Mouse (Mus musculus) ES-Bruce4 (cell line): ENCODE results near the gene Prss8. TPM values are rescaled to one million over a fixed set of nuclear protein-coding genes. Genes with fewer than 3 reads are reported as not detected.

Experiments
- H3K27ac ChIP-seq: 2 replicates; pipeline ENCODE4 v1.5.1; 2012; ENCODE audit warnings: low read length, inconsistent platforms; ENCODE audit not compliant: insufficient read depth
- H3K27me3 ChIP-seq: 2 replicates; pipeline ENCODE4 v1.6.1; 2012; ENCODE audit warnings: mild to moderate bottlenecking, low read length, inconsistent platforms; ENCODE audit not compliant: control insufficient read depth, poor library complexity, insufficient read depth, severe bottlenecking
- H3K36me3 ChIP-seq: 2 replicates; pipeline ENCODE4 v1.6.1; 2012; ENCODE audit warnings: inconsistent platforms, mild to moderate bottlenecking, low read length, moderate library complexity; ENCODE audit not compliant: control insufficient read depth, poor library complexity, insufficient read depth, severe bottlenecking
- H3K4me1 ChIP-seq: one replicate; pipeline ENCODE4 v1.8.1; 2011; ENCODE audit warnings: low read length; ENCODE audit not compliant: control insufficient read depth, insufficient read depth
- H3K4me3 ChIP-seq: 2 replicates; pipeline ENCODE4 v1.5.1; 2011; ENCODE audit warnings: low read depth, mild to moderate bottlenecking, low read length
- H3K9ac ChIP-seq: 2 replicates; pipeline ENCODE4 v1.6.1; 2012; ENCODE audit warnings: low read depth, mild to moderate bottlenecking, inconsistent platforms; ENCODE audit not compliant: poor library complexity, severe bottlenecking
- H3K9me3 ChIP-seq: replicated peaks from 2 replicates; pipeline ENCODE4 v1.6.1; 2012; ENCODE audit warnings: mild to moderate bottlenecking, low read length, inconsistent platforms; ENCODE audit not compliant: control insufficient read depth, poor library complexity, insufficient read depth, severe bottlenecking
- CTCF ChIP-seq: IDR thresholded peaks from one replicate; pipeline ENCODE4 v1.8.1; 2011; ENCODE audit warnings: low read depth, low read length
- EP300 ChIP-seq: IDR thresholded peaks from 2 replicates; pipeline ENCODE4 v1.6.1; 2011; ENCODE audit warnings: low read depth, low read length; ENCODE audit not compliant: insufficient read depth
- POLR2A ChIP-seq: IDR thresholded peaks from one replicate; pipeline ENCODE4 v1.8.1; 2011; ENCODE audit warnings: low read length; ENCODE audit not compliant: insufficient read depth
- polyA plus RNA-seq: library from polyadenylated mRNA; stranded (reverse); fragments of >200 nt; gene quantifications from 2 replicates; pipeline ENCODE4 v1.2.4, GENCODE M21; 2011; ENCODE audit warnings: low read depth; ENCODE audit not compliant: missing spikeins, insufficient read depth, insufficient read length

The Prss8 gene
- polyA plus RNA-seq, 1 experiment, result 73.0 TPM

DNA sequence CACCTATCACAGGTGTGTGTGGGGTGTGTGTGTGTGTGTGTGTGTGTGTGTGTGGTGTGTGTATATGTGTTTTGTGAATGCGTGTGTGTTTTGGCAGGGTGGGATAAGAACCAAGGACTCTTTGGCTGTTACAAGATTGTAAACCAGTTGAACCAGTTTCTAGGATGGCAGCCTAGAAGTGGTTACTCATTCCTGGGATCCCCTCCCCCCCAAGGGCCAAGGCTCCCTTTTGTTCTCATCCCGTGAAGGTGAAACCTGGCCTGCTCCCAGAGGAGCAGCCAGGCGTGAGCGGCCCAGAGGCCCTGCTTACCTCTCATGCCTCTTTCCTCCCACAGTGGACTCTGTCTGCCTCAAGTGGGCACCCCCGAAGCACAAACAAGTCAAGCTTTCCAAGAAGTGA, 4.7 kb downstream of the Prss8 start:
- no peak overlapping the region for H3K4me3 ChIP-seq
- peak overlapping the region; percentile 41 for H3K27ac ChIP-seq
- no peak overlapping the region for H3K9ac ChIP-seq
- H3K4me1 ChIP-seq, result peaks cover 4% of the 10 kb centered on the region
- no peaks in the 10 kb centered on the region for H3K27me3 ChIP-seq
- H3K9me3 ChIP-seq, result no peaks in the 10 kb centered on the region
- TF ChIP-seq POLR2A (no peak), CTCF (no peak), EP300 (0 out of 2 replicates have a peak, but pooled peaks have one; percentile 59)
- H3K36me3 ChIP-seq, result peaks cover 16% of the 10 kb centered on the region

GRCm38 (mm10) chr7:127923714-127924113, 6.2 kb downstream of the Prss8 start:
- no peak overlapping the region for H3K9ac ChIP-seq
- TF ChIP-seq EP300 (no peak), CTCF (no peak), POLR2A (no peak)
- no peak overlapping the region for H3K4me3 ChIP-seq
- H3K27me3 ChIP-seq, result no peaks in the 10 kb centered on the region
- H3K4me1 ChIP-seq, result peaks cover 4% of the 10 kb centered on the region
- H3K36me3 ChIP-seq, result peaks cover 16% of the 10 kb centered on the region
- H3K9me3 ChIP-seq, result no peaks in the 10 kb centered on the region
- peak overlapping the region; percentile 28; the same call in 1 of the 2 replicates for H3K27ac ChIP-seq

DNA sequence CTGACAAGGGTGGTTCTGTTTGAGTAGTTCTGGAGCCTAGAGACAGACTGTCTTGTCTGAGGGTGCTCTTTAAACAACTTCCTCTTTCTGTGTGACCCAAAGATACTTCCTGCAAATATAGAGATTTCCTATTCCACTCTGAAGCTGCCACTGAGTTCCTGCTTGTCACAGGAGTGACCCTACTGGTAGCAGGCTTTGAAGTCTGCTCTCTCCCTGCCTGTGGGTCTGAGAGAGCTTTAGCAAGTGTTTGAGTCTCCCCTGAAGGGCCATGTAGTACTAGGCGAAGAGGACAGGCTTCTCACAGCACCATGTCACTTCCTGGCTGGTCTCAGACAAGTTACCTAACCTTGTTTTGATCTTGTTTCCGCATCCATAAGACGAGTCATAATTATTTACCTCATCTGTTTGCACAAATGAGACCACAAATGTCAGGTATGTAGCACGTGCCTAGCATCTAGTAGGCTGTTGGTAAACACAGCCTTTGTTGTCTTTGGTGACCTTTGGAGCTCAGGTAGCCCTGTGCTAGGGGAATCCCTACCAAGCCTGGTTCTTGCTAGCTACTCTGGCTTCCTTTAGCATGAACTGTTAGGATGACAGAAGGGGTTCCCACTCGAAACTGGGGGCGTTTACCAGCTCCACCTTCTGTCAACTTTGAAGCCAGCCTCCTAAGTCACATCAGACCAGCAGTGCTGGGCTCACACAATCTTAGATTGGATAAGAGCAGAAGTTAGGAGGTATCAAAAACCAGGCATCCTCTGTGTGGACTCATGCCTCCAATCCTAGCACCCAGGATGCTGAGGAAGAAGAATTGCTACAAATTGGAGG, 7.2 kb downstream of the Prss8 start:
- no peaks in the 10 kb centered on the region for H3K27me3 ChIP-seq
- TF ChIP-seq POLR2A, result no peak
- TF ChIP-seq CTCF, result no peak
- no peak for TF ChIP-seq EP300
- H3K27ac ChIP-seq, result no peak overlapping the region
- H3K9ac ChIP-seq, result no peak overlapping the region
- peaks cover 16% of the 10 kb centered on the region for H3K36me3 ChIP-seq
- no peaks in the 10 kb centered on the region for H3K9me3 ChIP-seq
- no peak overlapping the region for H3K4me3 ChIP-seq
- peaks cover 4% of the 10 kb centered on the region for H3K4me1 ChIP-seq

- Histone ChIP-seq H3K36me3 (peaks cover 19% of the 10 kb centered on the region), H3K4me3 (no peak overlapping the region), H3K27ac (no peak overlapping the region), H3K9ac (no peak overlapping the region), H3K9me3 (no peaks in the 10 kb centered on the region), H3K4me1 (peaks cover 3% of the 10 kb centered on the region), H3K27me3 (no peaks in the 10 kb centered on the region)
- TF ChIP-seq POLR2A, result no peak
- TF ChIP-seq CTCF, result peak; percentile 76
Observed at GRCm38 (mm10) chr7:127921516-127921915, 8.4 kb downstream of the Prss8 start.

- H3K9ac ChIP-seq, result no peak overlapping the region
- no peaks in the 10 kb centered on the region for H3K4me1 ChIP-seq
- TF ChIP-seq EP300 (no peak), CTCF (peak; percentile 11)
- no peak overlapping the region for H3K4me3 ChIP-seq
- H3K36me3 ChIP-seq, result peaks cover 25% of the 10 kb centered on the region
- no peaks in the 10 kb centered on the region for H3K27me3 ChIP-seq
- peak overlapping the region; percentile 8; the same call in 1 of the 2 replicates for H3K27ac ChIP-seq
- no peaks in the 10 kb centered on the region for H3K9me3 ChIP-seq
Observed at GRCm38 (mm10) chr7:127919290-127919689, 10.6 kb downstream of the Prss8 start.

GRCm38 (mm10) chr7:127918203-127918602, 11.7 kb downstream of the Prss8 start:
- H3K4me1 ChIP-seq, result no peaks in the 10 kb centered on the region
- peak overlapping the region; percentile 96 for H3K27ac ChIP-seq
- peaks cover 25% of the 10 kb centered on the region for H3K36me3 ChIP-seq
- TF ChIP-seq EP300, result no peak
- peak; percentile 67 for TF ChIP-seq CTCF
- H3K9ac ChIP-seq, result no peak overlapping the region
- no peaks in the 10 kb centered on the region for H3K27me3 ChIP-seq
- no peaks in the 10 kb centered on the region for H3K9me3 ChIP-seq
- no peak overlapping the region for H3K4me3 ChIP-seq
